Mouse (Mus musculus) 416B (cell line): ENCODE results near the gene Krcc1.

ENCODE experiments used
- DNase-seq: peaks from one replicate; pipeline ENCODE4 v3.0.0; 2011; ENCODE audit warnings: low read depth

Gene Krcc1

DNA sequence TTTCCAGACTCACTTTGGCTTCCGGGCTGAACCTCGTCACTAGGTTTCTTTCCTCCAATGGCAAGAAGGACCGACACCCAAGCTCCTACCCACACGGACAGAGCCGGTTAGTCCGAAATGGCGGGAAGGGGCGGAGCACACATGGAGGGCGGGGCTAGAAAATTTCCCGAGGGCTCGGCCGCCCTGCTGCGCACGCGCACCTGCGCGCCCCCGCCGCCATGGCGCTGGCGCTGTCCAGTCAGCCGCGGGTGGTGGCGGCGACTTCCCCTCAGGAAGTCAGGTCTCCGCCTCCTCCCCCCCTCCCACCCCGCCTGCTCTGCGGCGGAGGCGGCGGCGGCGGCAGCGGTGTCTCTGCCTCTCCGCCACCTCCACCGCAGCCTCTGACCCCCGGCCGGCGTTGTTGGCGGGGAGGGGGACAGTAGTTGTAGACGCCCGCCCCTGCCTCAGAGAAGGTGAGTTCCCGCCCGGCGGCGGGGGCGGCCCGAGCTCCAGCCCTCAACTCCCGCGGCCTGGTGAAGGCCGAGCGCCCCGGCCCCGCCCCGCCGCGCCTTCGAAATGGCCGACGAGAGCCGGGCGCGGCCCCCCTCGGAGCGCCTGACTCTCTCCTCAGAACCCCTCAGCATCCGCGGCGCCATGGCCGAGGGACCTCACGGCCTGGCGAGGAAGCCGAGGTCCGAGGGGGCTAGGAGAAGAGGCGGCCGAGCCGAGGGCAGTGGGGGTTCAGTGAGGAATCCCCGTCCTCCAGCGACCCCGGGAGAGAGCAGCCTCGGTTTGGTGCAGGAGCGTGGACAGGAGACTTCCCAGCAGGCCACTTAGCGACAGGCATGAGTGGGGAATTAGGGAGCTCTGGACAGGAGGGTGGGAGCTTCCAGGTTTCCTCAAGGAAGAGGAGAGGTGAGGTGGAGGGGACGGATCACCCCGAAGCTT, at the start of gene Krcc1:
Gene Krcc1 (plus strand): TSS at position 289 of the 927 bp plus-strand sequence.
- DNase-seq, result peak; percentile 98

DNA sequence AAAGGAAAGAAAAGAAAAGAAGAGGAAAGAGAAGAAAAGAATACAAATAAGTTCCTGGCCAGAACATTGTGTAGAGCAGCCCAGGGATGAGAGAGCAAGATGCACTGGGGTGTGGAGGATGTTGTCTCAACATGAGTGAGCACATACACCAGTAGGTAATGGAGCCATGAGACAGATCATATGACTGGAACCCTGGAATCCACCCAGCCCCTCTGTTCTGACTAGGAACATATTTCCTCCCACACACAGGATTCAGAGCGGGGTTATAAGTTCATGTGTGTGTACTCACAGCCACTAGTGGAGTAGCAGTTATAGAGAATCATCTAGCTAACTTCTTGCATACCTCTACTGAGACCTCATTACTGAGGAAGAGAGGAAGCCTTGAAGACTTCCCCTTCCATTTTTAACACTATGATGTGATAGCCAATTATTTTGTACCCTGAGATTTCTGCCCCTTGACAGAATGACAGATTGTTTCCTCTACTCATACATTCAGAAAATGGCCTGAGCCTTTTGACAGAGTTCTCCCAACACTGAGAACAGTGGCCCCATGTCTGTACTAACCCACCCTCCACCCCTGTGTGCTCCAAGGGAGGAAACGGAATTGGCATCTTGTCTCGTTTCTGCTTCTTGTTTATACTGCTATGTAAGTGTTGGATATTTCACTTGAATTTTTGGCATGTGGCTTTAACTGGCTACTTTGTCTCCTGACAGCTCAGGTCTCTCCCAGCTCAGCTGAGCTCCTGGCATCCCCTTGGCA, 47.1 kb upstream of the Krcc1 start:
- DNase-seq, result no peak

DNA sequence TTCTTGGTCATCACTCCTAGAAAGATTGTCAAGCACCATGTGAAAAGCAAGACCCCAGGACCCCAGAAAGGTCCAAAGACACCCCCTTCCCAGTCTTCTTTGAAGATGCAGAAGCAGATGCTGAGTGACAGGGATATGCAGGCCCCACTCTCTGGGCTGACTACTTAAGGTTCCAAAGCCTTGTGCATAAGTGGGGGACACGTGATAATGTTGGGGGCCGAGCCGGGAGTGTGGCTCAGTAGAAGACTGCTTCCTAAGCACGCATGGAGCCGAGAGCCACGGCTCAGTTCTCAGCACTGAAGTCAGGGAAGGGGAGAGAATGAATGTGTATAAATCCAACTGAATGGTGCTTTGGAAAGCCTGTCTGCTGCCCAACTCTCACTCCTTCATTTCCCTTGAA, 44.9 kb upstream of the Krcc1 start:
- DNase-seq, result no peak

DNA sequence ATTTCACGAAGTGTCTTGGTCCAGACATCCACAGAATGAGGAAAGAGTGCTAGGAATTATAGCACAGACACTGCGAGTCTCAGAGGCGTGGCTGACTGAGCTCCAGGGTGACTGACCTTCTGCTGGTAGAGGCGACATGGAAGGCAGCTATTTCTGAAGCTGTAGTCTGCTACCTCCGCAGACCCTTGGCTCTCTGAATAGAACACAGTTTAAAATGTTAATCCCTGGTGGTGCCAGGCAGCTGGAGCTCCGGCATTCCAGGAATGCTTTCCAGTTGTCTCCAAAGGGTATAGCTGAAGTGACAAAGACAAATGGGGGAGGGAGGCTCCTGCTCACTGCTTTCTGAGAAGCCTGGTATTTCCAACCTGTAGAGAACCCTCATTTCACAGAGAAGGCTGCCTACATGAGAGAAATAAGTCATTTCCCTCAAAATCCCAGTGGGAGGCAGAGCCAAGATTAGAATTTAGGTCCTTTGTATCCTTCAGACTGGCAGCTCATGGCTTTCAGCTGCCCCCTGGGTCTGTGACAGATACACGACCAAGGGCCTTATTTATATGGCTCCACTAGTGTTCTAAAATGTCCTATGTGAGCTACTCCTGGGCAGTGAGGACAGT, 44.2 kb upstream of the Krcc1 start:
- no peak for DNase-seq

DNA sequence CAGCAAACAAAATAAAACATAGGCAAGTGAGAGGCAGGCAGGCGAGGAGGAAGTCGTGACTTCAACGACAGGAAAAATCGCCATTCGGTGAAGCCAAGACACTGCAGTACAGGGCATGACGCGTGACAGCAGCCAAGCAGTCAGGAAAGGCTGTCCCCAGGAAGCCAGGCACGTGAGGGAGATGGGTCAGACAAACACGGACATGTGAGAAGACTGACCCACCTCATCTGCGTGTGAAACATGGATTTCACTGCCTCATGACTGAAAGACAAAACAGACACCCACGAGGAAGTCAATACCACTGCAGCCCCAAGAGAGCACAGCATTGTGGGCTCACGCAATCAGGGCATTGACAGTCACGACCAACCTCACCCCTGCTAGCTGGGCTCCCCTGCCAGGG, 36.4 kb upstream of the Krcc1 start:
- DNase-seq, result no peak

DNA sequence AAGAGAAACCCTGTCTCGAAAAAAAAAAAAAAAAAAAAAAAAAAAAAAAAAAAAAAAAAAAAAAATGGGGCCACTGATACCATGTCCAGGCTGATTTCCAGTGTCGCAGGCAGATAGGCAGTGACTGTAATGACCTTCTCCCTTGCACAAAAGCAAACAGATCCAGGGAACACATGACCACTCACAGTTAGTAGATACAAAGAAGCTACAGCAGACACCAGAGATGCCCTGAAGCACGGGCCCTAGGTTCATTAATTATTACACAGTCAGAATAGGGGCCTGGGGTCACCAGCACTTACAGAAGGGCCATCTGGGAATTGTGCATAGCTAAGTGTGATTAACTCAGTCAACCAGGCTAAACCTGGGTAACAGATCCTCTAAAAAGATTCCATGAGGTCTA, 35.5 kb upstream of the Krcc1 start:
- no peak for DNase-seq

DNA sequence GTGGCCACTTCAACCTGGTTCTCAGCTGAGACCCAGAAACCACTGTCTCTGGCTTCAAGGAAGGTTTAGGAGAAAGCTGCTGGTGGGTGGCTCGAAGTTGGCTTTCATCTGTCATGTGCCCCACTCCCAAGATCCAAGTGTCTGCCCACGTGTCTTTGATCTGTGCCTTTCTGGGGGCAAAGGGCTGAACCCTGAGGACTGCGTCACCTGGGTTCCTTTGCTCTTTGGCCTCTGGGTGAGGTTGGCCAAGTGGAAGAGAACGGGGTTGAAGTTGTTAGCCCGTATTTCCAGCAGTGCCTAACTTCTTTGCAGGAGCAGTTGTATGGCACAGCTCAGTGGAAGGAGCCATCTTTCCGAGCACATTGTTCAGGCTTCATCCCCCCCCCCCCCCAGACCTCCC, 35.0 kb upstream of the Krcc1 start:
- no peak for DNase-seq

DNA sequence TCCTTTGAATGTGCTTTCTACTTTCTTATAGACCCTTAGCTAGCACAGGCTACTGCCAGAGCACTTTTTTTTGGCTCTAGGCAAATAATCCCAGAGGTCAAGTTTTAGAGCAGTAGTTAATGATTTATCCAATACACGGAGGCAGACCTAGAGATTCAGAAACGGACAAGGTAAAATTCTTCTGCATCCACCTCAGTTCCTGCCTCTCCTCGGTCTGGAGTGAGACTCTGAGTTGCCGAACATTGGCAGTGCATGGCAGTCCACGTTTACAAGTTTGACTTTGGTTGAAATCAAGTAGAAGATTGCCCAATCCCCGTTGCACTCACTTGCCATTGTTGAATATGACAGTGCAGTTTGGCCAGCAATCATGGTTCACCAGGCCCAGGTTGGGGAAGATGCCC, 34.4 kb upstream of the Krcc1 start:
- no peak for DNase-seq

DNA sequence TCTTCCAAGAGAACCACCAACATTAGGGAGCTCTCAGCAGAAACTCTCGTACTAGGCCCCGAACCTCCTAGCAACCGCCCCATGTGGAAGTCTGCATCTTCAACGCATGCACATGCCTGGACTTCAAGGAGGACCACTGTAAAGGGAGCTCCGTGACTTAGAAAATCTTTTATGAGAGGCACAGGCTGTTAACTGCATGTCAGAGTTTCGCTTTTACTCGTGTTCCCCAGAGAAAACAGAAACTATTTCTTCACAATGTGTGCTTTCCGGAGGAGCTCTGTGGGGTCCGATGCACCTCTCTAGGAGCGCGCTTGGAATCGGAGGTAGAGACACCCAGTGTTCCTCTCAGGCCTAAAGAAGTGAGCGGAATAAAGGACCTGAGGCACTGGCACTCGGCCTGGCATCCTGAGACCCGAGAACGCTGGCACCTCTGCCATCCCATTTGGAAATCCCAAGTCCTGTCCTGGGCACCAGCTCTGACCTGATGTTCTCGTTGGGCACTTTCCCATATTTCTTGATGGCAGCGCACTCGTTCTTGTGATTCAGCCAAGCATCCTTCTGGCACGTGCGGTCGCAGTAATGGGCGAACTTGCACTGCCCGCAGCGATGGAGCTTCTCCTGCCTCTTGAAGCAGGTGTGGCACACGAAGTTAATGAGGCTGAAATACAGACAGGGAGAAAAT, 32.3 kb upstream of the Krcc1 start:
- DNase-seq, result no peak

DNA sequence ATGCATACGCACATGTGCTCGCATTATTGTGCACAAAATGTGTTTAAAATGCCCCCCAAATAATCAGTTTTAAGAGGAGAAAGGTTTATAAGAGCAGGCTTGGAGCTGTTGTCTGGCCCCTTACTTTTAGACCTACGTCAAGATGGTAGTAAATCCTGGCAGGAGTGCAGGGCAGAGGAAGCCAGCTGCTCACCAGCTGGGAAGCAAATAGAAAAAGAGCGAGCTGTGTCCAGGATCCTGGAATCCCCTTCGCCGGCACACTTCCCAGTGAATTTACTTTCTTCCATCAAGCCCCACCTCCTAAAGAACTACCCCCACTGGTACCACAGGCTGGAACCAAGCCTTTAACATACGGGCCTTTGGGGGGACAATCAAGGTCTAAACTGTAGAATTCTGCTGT, 30.6 kb upstream of the Krcc1 start:
- no peak for DNase-seq

DNA sequence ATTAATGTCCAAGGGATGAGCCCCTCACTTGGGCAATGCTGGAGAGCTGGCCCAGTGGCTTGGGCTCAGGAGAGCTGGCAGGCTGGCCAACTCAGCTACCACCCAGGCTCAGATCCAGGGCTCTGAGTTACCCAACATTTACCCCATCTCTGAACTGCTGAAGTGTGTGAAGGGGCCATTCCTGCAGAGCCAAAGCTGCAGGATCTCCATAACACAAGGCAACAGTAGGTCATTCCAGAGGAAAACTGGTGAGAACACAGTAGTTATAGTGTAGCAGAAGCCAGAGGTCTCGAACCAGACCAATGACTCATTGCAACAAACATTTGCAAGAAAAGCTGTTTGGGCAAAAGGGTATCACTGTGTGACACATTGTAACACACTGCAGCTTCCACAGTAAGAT, 28.7 kb upstream of the Krcc1 start:
- DNase-seq, result no peak

DNA sequence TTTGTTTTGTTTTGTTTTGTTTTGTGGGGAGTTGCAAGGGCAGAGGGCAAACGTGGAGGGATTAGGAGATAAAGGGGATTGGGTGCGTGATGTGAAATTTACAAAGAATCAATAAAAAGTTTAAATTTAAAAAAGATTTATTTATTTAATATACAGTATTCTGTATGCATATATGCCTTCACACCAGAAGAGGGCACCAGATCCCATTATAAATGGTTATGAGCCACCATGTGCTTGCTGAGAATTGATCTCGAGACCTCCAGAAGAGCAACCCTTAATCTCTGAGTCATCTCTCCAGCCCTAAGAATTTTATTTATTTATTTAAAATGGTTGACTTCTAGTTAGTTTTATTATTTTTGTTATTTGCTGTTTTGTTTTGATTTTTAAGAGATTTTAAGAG, 28.2 kb upstream of the Krcc1 start:
- DNase-seq, result peak; percentile 11

DNA sequence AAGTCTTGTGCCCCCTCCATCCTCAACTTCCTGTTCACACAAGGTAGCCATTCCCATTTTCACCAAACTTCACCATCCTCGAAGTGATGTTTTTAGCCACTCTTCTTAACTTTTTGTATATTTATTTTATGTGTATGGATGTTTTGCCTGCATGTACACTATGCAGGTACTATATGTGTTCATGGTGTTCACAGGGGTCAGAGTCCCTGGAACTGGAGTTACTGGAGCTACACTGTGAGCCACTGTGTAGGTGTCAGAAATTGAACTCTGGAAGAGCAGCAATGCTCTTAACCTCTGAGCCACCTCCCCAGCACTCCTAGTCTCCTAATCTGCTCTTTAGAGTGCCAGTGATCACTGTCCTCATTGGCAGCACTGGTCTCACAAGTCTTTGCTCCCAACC, 23.1 kb upstream of the Krcc1 start:
- no peak for DNase-seq

DNA sequence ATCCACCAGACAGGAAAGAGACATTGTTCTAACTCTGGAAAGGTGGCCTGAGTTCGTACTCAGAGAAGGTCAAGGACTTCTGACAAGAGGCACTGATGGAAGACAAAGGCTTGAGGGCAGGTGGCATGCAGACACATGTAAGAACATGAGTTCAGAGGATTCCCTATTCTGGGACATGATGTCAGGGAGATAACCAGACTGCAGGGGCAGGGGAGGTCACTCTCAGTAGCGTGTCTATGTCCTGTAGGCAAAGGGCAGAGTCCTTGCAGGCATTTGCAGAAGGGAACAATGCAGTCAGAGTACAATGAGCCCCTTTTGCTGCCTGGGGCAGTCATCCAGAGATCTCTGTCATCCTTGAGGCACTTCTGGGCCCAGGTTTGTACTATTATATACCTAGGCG, 21.9 kb upstream of the Krcc1 start:
- DNase-seq, result no peak

DNA sequence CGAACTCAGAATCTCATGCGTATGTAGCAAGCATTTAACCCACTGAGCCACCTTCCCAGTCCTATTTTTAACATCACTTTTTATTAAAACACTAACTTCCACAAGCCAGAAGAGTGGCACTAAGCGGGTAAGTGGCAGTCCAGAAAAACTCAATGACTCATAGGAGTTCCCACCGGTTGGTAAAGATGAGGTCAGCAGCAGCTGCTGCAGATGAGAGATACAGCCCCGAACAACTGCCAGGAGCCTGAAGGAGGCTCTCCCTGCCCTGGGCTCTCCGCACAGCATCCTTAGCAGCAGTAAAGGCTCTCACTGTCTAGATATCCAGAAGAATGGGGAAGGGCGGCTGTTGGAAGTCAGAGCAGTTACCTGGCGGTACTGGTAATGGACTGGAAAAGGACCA, 20.5 kb upstream of the Krcc1 start:
- DNase-seq, result peak; percentile 70

DNA sequence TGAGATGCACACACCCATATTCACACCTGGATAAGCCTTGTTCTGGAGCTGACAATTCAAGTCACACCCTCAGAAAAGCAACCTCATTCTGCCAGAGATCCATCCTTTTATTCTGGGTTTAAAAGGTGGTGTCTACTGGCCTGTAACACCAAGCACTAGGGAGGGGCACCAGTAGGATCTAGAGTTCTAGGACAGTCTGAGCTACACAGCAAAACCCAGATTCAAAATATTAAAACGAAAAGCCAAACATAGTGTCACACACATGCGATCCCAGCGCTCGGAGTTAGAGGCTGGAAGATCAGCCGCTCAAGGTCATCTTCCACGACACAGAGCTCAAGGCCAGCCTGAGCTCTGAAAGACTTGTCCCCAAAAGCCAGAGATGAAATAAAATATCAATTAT, 17.0 kb upstream of the Krcc1 start:
- no peak for DNase-seq

DNA sequence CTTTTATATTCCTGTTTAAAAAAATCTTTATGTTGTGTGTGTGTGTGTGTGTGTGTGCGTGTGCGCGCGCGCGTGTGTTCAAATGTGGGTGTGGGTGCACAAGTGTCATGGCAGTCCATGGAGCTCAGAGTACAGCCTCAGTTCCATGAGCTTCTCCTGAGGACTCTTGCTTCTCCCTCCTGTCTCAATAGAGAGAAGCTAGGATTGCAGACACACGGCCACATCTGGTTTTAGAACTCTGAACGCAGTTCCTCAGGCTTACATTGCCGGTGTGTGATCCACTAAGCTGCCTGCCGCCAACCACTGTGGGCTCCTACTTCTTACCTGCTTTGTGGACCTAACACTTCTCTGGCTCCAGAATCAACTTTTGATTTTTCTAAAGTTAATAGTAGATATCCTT, 15.3 kb upstream of the Krcc1 start:
- DNase-seq, result no peak

DNA sequence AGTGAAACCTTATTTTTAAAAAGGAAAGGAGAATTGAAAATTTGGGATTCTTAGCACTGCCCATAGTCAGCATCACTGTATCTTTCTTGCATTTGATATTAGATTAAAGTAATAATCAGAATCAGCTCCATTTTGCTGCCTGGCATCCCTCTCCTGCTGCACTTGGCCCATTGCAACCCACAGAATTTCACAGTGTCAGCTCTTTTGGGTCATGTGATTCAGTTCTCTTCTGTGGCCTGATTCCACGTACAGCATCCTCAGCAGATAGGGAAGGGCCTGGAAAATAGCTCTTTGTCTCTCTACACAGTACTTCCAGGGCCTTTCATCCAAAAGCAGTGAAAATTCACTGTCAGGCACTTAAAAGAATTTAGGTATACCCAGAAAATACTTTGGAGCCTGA, 14.1 kb upstream of the Krcc1 start:
- DNase-seq, result no peak

DNA sequence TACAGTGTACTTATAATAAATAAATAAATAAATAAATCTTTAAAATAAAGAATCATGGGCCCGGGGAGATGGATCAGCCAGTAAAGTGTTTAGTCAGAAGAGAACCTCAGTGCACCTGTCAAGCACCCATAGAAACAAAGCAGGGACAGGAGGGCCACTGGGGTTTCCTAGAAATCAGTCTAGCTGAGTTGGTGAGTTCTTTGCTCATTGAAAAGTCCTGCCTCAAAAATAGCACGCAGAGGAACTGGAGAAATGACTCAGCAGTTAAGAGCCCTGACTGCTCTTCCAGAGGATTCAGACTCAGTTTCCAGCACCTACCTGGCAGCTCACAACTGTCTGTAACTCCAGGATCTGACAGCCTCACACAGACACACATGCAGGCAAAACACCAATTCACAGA, 12.9 kb upstream of the Krcc1 start:
- DNase-seq, result no peak

DNA sequence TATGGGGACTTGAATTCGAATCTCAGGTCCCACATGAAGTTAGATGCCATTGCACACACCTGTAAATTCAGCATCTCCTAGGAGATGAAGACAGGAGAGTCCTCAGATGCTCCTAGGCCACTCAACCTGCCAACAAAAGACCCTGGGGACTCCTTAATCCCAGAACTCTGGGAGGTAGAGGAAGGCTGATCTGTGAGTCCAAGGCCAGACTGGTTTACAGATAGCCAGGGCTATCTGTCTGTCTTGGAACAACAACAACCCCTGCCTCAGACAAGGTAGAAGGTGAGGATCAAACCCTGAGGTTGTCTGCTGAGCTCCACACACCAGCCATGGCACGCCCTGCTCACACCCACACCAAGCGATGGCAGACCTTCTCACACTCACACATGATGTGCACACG, 12.3 kb upstream of the Krcc1 start:
- DNase-seq, result no peak

DNA sequence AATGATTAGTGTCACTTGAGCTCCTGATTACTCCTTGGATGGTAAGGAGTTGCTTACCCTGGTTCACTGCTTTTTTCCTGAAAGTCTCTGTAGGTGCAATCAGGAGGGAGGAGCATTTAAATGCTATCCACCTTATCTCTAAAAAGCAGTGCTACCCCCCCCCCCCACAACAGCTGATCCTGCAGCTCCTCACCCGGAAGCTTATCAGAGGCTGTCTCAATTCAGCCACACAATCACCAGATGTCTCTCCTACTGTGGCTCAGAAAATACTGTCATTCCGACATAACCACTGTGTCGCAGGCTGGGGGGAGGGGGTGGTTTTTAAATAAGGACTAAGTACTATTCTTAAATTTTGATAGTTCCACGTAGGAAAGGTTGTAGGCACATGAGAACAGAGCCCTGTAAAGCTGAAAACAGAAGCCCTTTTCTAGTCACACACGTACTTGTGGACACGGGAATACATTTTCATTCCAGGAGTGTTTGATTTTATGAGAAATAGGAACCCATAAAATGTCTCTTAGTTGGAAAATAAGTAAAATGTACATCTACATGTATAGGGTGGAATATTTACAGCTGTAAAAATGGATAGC, 11.3 kb upstream of the Krcc1 start:
- peak; percentile 77 for DNase-seq

DNA sequence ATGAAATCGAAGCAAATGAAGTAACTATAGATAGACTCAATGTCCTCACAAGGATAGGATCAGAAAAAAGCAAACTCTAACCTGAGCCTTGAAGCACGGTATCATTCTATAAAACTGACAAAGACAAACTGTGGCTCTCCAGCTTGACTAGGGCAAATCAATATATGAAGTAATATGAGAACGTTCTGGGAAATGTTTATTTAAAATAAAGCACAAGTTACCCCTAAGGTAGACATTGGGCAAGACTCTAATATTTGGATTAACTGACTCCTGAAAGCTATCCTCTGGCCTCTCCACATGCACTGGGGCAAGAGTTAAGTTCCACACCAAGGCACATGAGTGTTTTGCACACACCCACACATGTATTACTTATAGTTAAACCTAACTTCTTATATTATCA, 10.4 kb upstream of the Krcc1 start:
- no peak for DNase-seq
